Mouse (Mus musculus): ENCODE measurements around the gene Polr1a.
"Not testable (repeated sequence)": the region's sequence is repeated elsewhere in the genome, so short reads cannot be mapped to it uniquely, and the experiment has no call there.

Gene Polr1a

DNA sequence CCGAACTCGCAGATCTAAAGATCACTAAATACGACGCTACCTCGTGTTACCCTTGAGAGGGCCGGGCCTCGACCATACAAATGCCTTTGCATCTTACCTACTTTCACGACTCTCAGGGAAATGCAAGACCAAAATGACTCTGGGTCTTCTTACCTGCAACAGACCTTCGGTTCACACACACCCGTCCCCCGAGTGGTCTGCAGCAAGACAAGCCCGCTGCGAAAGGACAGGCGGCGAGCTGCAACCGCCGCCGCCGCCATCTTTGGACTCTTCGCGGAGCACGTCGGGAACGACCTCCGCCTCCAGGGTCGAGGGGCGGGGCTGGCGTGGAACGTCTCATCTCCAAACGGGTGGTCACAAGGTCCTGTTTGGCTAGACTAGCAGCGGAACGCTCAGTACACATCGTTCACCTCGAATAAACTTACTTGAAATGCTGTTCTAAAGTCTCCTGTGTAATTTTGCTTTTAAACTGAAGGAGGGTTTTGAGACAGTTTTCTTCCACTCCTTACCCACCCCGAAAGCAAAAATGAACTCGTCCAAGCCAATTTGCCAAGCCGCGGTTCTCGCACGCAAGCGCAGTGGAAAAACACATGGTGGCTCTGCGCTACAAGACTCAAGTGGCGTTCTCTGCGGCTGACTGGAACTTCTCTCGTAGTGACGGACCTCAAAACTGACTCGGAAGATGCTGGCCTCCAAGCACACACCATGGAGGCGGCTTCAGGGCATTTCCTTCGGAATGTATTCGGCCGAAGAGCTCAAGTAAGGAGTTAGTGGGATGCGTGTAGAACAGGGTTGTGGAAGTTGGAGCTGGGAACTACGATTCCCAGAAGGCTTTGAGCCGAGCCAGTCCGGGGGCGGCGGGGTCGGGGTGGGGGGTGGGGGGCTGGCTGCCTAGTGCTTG, at the start of gene Polr1a, which contains the start of gene Ptcd3:
Gene Polr1a (plus strand): TSS at position 573 of the 901 bp plus-strand sequence.
Gene Ptcd3 (minus strand): TSS at position 270 of the 901 bp plus-strand sequence.
- DNase-seq (ENCODE audit: low spot score in 2 of 2) = peak; percentile 84 to 90

DNA sequence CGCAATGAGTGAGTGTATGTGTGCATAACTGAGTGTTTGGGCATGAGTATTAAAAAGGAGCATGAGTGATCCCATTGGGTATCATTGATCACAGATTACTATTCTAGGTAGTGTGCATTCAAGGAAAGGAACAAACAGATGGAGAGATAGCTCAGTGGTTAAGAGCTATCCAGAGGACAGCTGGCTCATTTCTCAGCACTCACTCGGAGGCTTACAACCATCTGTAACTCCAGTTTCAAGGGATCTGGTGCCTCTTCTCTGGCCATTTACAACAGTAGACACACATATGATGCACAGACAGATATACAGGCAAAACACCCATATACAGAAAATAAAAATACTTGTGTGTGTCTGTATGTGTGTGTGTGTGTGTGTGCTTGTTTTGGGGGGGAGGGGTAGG, 41.1 kb upstream of the Polr1a start:
- no peak for DNase-seq (ENCODE audit: low spot score in 2 of 2)

DNA sequence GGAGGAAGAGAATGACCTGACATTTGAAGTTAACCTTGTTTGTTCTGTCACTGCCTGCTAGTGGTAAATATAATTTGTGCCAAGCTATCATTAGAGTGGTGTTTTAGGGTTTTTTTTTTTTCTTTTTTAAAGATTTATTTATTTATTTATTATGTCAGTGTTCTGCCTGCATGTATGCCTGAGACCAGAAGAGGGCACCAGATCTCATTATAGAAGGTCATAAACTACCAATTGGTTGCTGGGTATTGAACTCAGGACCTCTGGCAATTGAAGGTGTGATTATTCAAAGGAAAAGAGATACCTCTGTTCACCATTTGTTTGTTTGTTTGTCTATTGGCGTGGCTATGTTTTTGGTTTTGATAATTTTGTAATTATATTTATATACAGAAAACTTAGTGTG, 40.0 kb upstream of the Polr1a start:
- no peak for DNase-seq (ENCODE audit: low spot score in 2 of 2)

DNA sequence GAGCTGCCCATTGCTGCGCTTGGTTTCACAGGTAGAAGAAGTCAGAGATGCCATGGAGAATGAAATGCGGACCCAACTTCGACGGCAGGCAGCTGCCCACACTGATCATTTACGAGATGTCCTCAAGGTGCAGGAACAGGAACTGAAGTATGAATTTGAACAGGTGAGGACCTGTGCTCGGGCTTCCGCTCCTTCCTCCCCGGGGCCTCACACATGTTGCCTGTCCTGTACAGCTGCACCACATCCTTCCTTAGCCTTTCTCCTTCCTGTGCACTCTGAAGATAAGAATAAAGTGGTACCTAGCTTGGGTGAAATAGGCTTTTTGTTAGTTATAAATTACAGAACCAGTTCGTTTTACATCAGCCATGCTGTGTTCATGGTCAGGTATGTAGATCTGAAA, 37.5 kb upstream of the Polr1a start:
- DNase-seq (ENCODE audit: low spot score in 2 of 2) = no peak

DNA sequence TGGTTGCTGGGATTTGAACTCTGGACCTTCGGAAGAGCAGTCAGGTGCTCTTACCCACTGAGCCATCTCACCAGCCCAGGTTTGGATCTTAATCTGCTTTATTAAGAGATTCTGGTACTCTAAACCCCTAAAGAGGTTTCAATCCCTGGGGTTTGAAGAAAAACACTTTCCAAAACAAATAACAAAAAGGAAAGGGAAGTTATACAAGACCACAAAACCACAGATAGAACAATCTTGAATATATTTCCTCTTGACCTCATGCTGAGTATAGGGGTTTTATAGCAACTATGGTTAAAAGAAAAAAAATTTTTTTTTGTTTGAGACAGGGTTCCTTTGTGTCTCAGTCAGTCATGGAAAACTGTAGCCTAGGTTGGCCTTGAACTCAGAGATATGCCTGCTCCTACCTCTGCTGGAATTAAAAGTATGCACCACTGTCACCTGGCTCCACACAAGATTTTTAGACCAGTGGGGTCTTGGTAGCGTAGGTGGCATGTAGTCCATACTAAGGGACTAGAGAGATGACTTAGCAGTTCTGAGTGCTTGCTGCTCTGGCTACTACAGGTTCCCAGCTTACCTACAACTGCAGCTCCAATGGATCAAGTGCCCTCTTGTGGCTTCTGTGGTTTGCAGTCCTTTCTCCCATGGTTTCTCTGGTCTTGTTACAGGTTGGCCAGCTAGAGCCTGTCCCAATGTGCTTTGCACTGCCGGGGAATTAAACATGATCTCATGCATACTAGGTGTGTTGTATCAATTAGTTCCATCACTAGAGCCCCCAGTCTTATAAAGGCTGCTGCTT, 30.7 kb upstream of the Polr1a start:
- DNase-seq (ENCODE audit: low spot score in 2 of 2) = no peak

DNA sequence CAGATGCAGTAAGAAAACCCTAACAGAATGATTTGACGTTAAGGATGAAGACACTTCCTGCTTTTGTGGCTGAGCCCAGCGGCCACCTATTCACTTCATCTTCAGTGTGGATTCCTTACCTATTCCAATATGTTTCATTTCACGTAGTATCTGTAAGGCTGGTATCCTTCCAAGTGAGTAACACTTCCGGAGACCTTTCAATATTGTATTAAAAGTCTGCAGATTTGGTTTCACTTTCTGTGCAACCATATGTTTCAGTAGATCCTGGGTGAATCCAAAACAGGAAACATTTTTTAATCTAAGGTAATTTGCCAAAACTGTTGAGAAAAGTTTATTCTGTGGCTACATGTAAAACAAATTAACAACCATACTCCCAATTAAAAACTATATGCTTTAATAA, 15.6 kb upstream of the Polr1a start:
- no peak for DNase-seq (ENCODE audit: low spot score in 2 of 2)

DNA sequence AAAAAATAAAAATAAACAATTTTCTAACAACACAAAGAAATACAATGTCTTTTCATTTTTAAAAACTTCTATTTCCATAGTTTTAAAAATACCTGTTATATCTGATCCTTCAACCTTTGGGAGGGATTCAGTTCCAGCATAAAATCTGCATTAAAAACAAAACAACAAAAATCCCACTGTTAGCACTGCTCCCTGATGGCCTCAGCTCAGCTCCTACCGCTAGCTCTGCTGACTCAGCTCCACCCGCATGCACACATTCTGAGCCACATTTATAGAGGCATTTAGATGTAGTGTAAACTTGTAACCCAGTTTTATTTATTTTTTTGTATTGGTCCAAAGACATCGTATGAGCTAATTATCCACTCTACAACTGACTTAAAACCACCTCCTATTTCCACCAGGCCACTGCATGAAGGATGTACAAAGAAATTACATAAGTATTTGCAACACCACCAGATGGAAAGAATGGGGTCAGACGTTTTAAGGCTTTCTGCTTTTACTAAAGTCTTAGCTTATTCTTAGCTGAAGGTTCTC, 1.1 kb upstream of the Polr1a start:
- no peak for DNase-seq (ENCODE audit: low spot score in 2 of 2)

DNA sequence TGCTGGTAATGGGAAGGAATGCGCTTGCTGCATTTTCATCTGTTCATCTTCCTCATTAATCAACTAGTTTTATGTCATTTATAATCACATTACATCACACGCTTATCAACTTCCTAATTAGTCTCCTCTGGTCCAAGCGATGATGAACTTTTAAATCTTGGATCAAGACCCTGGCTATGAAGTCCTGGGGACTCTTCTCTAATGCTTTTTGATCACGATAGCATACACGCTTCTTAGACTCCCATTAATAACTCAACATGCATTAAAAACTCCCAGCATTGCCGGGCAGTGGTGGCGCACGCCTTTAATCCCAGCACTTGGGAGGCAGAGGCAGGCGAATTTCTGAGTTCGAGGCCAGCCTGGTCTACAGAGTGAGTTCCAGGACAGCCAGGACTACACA, 531 bp downstream of the Polr1a start:
- no peak for DNase-seq (ENCODE audit: low spot score in 2 of 2)

DNA sequence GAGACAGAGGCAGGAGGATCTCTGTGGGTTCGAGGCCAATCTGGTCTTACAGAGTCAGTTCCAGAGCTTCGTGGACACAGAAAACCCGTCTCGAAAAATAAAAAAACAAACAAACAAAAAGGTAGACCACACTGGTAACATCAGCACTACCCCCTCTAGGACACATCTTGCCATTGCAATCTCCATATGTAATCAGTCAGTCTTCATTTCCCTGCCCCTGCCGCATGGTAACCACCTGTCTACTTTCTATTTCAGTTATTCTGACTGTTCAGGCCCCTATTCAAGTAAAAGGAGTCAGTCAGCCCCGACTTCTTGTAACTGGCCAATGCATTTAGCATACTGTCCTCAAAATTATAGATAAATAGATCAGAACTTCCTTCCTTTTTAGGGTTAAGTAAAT, 987 bp downstream of the Polr1a start:
- no peak for DNase-seq (ENCODE audit: low spot score in 2 of 2)

DNA sequence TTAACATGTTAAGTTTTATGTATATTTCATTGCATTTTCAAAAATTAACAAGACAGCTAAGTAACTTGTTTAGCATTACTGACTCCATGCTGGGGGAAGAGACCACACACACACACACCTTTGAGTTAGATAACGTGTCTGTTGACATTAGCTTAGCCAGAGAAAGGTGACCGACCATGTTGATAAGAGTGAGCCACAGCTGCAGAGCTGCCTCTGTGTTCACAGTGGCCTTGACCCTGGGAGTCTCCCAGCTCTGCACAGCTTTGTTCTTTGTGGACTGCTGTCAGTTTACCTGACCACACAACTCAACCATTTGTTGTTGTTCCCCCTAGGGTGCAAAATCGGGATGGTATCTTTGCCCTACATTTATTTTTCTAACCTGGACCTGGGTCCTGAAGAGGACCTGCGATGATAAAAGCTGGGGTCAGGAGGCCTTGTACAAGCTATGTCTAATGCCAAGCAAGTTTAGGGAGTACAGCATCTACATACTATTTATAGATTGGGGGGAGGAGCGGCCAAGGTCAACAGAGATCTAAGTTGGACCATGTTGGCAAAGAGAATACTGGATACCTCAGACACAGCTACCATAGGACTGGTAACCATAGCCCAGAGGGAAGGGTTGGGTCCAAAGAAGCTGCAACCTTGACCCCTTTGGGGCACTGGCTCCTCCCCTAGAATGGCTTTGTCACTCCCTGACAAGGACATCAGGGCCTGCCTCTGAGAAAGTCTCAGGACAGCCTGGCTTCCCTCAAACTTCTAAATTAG, 3.0 kb downstream of the Polr1a start:
- DNase-seq (ENCODE audit: low spot score in 2 of 2) = no peak

DNA sequence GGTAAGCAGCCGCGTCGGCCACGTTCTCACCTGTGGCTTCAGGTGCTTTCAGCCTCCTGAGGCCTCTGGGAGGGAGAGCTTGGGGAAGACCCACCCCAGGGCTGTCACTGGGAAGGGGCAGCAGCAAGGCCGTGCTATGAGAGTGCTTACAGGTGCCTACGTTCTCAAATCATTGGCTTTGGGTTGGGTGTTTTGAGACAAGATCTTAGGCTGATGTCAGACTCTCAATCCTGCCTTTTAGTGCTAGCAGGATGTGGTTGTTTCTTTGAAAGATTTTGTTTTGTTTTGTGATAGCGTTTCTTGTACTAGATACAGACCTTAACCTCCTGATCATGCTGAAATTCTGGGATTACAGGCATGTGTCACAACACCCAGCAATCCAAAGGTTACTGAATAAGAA, 11.9 kb downstream of the Polr1a start:
- DNase-seq (ENCODE audit: low spot score in 2 of 2) = no peak

DNA sequence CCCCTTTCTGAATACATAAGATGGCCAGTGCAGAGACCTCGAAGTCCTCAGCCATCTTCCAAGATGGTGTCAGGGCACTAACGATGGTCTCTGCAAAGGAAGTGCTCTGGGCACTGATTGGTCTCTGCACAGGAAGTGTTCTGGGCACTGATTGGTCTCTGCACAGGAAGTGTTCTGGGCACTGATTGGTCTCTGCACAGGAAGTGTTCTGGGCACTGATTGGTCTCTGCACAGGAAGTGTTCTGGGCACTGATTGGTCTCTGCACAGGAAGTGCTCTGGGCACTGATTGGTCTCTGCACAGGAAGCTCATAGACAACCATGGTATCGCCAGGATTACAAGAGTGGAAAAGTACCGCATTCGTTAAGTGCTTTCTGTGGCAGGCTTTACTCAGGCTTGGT, 16.4 kb downstream of the Polr1a start:
- DNase-seq (ENCODE audit: low spot score in 2 of 2) = not testable (repeated sequence)

DNA sequence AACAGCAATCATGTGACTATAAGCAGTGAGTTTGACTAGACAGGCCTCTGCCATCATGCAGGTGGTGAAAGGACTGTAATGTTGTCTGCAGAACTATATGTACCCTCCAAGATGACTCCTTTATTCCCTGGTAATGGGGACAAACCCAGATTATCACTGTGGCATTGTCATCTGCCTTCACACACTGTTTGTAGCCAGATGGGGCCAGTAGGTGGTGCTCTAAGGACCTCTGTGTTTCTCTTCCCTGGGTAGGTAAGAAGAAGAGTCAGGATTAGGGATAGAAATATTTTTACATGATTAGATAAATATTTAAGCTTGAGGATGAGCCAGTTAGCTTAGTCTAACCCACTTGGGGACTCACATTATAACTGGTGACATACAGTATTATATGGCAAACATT, 19.1 kb downstream of the Polr1a start:
- DNase-seq (ENCODE audit: low spot score in 2 of 2) = peak in 1 of 2 experiments; percentile 21

DNA sequence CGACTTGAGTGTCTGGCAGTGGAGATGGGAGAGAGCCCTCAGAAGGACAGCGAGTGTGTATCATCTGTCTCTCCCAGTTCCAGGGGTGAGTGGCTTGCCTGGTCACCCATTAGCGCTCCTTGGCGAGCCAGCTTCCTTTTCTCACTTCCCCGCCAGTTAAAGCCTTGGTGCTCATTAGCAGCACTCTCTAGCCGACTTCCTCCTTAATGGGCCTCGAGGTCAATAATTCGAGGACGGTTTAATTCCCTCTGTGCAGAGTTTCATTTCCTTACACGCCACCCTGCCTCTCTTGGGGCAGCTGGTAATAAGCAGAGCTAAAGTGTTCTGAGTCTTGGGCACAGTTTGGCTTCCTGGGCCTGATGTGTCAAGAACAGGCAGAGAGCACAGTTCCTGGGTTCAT, 21.2 kb downstream of the Polr1a start:
- no peak for DNase-seq (ENCODE audit: low spot score in 2 of 2)

DNA sequence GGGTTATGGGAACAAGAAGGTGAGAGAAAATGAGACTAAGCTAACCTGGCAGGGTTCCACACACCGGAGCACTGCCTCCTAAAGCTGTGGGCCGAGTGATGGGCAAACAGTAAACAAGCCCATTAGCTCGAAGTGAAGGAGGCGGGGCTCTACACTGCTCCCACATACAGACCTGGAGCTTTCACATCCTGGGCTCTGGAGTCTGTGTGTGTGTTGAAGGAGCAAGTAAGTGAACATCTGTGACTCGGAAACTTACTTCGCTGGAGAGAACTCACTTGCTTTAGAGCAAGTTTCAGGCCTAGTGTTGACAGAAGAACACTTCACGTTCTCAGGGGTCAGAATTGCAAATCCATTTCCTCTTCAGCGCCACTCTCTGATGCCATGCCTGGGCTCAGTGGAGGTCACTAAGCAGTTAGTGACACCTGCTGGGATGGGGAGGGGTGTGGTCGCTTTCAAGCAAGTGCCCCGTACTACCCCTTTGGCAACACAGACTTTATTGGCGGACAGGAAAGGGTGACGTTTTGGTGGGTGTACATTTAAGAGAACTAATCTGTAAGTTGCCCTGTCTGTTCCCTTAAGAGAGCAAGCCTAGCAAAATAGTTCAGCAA, 22.1 kb downstream of the Polr1a start:
- no peak for DNase-seq (ENCODE audit: low spot score in 2 of 2)

DNA sequence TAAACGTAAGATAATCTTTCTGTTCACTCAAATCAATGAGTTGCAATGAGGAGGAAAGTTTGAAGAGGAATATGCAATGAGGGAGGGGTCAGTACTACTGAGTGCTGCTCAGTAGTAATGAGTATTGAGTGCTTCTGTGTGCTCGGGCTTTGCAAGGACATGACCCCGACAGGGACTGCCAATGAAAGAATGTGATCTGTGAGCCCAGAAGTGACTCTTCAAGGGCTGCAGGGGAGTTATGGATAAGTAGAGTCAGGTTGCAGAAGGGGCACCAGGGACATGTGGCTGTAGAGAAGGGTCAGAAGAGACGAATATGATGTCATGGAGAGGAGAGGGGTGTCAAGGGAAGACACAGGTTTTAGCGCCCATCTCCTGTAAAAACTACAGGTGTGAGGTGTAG, 23.5 kb downstream of the Polr1a start:
- no peak for DNase-seq (ENCODE audit: low spot score in 2 of 2)

DNA sequence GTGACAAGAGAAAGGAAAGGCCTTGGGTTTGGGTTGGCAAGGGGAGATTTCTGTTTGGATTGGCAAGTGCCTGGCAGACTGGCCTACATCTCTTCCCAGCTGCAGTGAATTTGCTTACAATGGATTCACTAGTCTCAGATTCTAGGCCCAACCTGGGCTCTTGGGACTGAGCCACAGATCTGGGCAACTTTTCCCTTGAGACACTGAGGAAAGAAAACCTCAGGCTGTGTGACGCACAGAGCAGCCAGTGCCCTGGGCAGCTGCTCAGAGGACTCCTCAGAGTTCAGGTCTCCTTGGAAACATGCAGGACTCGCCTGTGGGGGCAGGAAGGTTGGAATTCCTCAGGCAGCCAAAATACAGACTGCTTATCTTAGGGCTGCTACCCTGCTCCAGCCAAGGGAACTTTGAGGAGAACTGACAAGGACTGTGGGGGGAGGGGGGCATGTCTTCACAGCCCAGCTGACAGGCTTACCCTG, 25.3 kb downstream of the Polr1a start:
- peak in 1 of 2 experiments; percentile 13 for DNase-seq (ENCODE audit: low spot score in 2 of 2)

DNA sequence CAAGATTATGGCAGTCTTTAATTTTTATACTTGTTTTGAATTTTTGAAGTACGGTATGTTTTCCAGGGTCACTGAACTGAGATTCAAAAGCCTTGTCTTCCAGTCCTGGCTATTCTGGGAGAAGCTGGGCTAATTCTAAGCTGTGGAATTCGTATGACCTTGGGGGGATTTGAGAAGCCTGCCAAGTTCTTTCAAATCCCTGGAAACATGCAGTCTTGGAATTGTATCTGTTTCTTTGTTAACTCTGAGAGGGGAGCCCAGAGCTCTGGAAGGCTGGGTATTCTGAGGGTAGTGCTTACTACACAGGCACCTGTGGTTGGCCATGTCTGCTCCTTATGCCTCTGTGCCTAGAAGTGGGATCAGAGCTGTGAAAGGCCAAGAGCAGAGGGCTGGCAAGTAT, 26.9 kb downstream of the Polr1a start:
- DNase-seq (ENCODE audit: low spot score in 2 of 2) = no peak

DNA sequence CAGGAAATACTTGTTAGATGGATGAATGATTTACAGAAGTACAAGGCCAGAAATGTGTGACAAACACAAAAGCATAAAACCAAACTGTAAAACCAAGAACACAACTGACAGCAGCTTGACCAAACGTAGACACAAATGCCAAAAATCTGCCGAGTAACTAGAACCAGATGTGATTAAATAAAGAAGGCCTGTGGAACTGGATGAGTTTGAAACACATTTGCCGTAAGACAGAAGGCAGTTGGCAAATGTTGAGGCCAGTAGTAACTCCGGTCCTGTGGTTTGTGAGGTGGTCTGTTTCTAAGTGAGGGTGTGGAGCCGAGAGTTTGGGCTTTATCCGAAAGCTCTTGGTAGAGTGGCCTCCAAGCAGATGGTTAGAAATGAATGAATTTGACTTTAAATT, 32.1 kb downstream of the Polr1a start:
- DNase-seq (ENCODE audit: low spot score in 2 of 2) = no peak

DNA sequence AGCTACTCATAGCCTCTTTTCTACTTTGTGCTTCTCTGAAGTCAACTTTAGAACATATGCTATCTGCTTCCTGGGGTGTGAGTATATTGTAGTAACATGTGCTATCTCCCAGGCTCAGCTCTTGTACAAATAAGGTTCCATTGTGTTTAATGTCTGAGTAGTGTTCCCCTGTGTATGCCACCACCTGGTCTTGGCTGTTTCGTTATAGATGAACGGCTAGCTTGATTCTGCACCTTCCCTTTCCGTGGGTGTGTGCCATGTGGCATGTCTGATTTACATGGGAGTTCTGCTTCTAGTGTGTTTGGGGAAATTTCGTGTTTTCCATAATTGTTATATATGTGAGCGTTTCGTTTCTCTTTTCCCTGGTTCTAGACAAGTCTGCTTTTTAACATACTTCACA, 36.2 kb downstream of the Polr1a start:
- DNase-seq (ENCODE audit: low spot score in 2 of 2) = no peak

DNA sequence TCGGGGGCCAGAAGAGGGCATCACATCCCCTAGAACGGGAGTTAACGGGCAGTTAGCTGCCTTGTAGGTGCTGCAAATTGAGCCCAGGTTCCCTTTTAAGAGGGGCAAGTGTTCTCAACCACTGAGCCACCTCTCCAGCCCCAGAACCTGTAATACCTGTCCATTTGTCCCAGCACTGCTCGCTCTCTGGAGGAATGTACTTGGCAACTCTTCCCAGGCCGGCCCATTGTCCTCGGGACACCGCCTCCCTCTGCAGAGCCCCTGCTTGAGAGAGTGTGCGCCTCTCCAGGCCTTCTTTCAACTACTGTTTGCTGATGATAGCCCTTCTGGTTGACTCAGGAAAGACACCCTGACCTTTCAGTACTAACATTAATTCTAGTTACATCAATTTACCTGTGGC, 37.3 kb downstream of the Polr1a start:
- no peak for DNase-seq (ENCODE audit: low spot score in 2 of 2)
